Mouse (Mus musculus): ENCODE data around the gene Cux2. TPM values are rescaled to one million over a fixed set of nuclear protein-coding genes. Genes with fewer than 3 reads are reported as not detected.

Gene Cux2
- polyA plus RNA-seq, 1 experiment from 2014 or later: 17.4 TPM

DNA sequence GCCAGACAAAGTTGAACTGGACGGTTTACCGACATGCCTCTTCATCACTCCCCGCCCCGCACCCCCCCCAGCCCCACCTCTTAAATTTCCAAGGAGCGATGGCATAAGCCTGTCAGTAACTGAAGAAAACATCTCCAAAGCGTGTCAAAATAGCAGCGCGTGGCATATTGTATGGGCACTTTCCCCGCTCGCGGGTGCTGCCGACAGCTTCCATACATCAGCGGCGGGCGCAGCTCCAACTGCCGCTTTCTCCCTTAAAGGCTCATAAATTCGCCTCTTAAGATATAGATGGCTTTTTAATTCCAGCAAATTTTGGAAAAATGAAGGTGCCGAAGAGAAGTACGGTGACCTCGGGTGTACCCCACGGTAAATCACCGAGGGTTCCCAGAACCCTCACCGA is 124.6 kb downstream of the Cux2 start:
- no peaks in the 10 kb centered on the region for H3K9me3 ChIP-seq (ENCODE audit: control insufficient read depth, low read length)
- H3K36me3 ChIP-seq (ENCODE audit: control insufficient read depth, insufficient read depth, low read length): no peaks in the 10 kb centered on the region
- peak overlapping the region; percentile 40; the same call in 1 of the 2 replicates for H3K27ac ChIP-seq (ENCODE audit: low read depth, low read length)
- no peak for ATAC-seq (ENCODE audit: low FRiP score)
- peak; percentile 52 for DNase-seq (ENCODE audit: low spot score)
- peak overlapping the region; percentile 8; the same call in 1 of the 2 replicates for H3K4me3 ChIP-seq (ENCODE audit: low read depth, low read length)
- peaks cover 22% of the 10 kb centered on the region for H3K4me1 ChIP-seq (replicated peaks; ENCODE audit: control insufficient read depth, insufficient read depth, low read length)
- H3K4me2 ChIP-seq (replicated peaks; ENCODE audit: low read depth, low read length): peak overlapping the region; percentile 49
- peaks cover 10% of the 10 kb centered on the region for H3K27me3 ChIP-seq (ENCODE audit: control insufficient read depth, insufficient read depth, low read length)
- WGBS: 16% methylated on average over 23 of the region's 23 CpGs
- no peak overlapping the region for H3K9ac ChIP-seq (ENCODE audit: low read depth, low read length)

DNA sequence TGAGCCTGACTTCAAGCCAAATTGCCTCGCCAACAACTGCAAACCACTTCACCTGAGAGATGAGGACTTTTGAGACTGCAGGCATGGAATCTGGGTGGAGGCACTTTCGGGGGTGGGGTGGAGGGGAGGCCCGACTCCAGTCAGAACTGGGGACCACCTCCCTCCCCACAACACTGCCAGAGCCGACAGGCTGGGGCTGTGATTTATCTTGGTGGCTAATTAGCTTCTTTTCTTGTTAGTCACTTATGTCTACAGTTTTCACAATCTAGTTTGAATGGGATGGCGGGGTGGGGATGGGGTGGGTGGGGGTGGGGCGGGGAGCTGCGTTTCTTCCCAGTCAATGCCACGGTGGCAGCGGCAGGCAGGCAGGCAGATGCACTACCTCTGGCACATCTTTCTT is 125.5 kb downstream of the Cux2 start:
- H3K27ac ChIP-seq (ENCODE audit: low read depth, low read length): no peak overlapping the region
- no peak for DNase-seq (ENCODE audit: low spot score)
- peaks cover 10% of the 10 kb centered on the region for H3K27me3 ChIP-seq (ENCODE audit: control insufficient read depth, insufficient read depth, low read length)
- 12% methylated on average over 9 of the region's 9 CpGs for WGBS
- H3K9ac ChIP-seq (ENCODE audit: low read depth, low read length): no peak overlapping the region
- peaks cover 17% of the 10 kb centered on the region for H3K4me1 ChIP-seq (replicated peaks; ENCODE audit: control insufficient read depth, insufficient read depth, low read length)
- no peaks in the 10 kb centered on the region for H3K36me3 ChIP-seq (ENCODE audit: control insufficient read depth, insufficient read depth, low read length)
- H3K9me3 ChIP-seq (ENCODE audit: control insufficient read depth, low read length): no peaks in the 10 kb centered on the region
- H3K4me2 ChIP-seq (replicated peaks; ENCODE audit: low read depth, low read length): no peak overlapping the region
- no peak overlapping the region for H3K4me3 ChIP-seq (ENCODE audit: low read depth, low read length)
- ATAC-seq (ENCODE audit: low FRiP score): no peak

DNA sequence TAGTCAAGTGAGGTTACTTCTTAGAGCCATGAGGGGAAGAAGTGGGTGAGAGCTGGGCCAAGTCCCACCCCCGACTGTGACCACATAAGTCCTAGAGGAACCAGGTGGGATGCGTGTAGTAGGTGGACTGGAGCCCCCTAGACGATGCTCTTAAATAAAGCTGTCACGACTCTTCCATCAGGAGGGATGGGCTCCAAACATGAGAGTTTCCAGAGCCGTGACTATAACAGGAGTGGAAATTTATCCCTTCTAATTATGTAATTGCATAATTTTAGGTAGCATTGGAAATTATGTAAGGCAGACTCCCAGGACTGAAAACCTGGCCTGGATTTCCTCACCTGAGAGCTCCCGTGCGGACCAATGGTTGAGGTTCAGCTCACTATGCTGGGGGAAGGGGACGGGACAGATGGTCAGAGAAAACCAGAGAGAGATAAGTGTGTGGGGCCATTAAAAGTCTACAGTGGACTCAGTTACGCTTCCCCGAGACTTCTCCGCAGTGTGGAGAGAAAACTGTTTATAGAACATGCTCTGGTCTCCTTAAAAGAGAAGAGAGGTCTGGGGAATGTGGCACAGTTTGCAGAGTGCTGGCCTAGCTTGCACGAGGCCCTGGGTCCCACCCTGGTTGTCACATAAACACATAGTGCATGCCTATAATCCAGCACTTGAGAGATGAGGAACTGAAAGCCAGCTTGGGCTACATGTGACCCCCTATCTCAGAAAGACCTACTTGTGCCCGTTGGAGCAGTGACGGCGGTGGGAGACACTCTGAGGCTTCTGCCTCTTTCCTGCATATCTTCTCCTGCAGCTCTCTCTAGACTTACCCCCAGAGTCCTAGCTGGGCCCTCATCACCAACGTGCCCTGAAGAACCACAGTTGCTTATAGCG is 126.7 kb downstream of the Cux2 start:
- Histone ChIP-seq H3K36me3 (ENCODE audit: control insufficient read depth, insufficient read depth, low read length) (no peaks in the 10 kb centered on the region), H3K27ac (ENCODE audit: low read depth, low read length) (no peak overlapping the region), H3K4me3 (ENCODE audit: low read depth, low read length) (no peak overlapping the region), H3K27me3 (ENCODE audit: control insufficient read depth, insufficient read depth, low read length) (peaks cover 10% of the 10 kb centered on the region), H3K9me3 (ENCODE audit: control insufficient read depth, low read length) (no peaks in the 10 kb centered on the region), H3K4me2 (replicated peaks; ENCODE audit: low read depth, low read length) (no peak overlapping the region), H3K4me1 (replicated peaks; ENCODE audit: control insufficient read depth, insufficient read depth, low read length) (peaks cover 15% of the 10 kb centered on the region), H3K9ac (ENCODE audit: low read depth, low read length) (no peak overlapping the region)
- 82% methylated on average over 17 of the region's 17 CpGs for WGBS
- ATAC-seq (ENCODE audit: low FRiP score): no peak
- no peak for DNase-seq (ENCODE audit: low spot score)

DNA sequence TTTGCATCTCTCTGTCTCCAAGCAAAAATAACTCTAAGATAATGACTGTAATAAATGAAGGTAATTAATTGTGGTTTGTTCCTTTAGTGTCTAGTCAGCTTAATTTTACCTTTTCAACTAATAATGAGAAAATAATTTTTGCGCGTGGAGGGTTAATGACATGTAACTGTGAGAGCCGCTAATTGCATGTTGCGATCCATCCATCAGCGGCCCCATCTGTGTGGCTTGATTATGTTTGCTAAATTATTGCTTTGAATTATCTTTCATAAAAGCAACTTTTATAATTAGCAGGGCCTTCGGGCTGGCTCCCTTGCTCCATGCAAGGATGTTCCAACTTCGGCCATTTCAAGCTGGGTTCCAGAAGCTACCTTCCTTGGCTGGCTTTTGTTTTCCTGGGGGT is 130.7 kb downstream of the Cux2 start:
- no peaks in the 10 kb centered on the region for H3K9me3 ChIP-seq (ENCODE audit: control insufficient read depth, low read length)
- no peaks in the 10 kb centered on the region for H3K36me3 ChIP-seq (ENCODE audit: control insufficient read depth, insufficient read depth, low read length)
- no peak overlapping the region for H3K4me3 ChIP-seq (ENCODE audit: low read depth, low read length)
- peaks cover 7% of the 10 kb centered on the region for H3K27me3 ChIP-seq (ENCODE audit: control insufficient read depth, insufficient read depth, low read length)
- ATAC-seq (ENCODE audit: low FRiP score): no peak
- no peak overlapping the region for H3K27ac ChIP-seq (ENCODE audit: low read depth, low read length)
- 90% methylated on average over 7 of the region's 7 CpGs for WGBS
- no peak overlapping the region for H3K9ac ChIP-seq (ENCODE audit: low read depth, low read length)
- no peak for DNase-seq (ENCODE audit: low spot score)
- peaks cover under 1% of the 10 kb centered on the region for H3K4me1 ChIP-seq (replicated peaks; ENCODE audit: control insufficient read depth, insufficient read depth, low read length)
- H3K4me2 ChIP-seq (replicated peaks; ENCODE audit: low read depth, low read length): no peak overlapping the region

DNA sequence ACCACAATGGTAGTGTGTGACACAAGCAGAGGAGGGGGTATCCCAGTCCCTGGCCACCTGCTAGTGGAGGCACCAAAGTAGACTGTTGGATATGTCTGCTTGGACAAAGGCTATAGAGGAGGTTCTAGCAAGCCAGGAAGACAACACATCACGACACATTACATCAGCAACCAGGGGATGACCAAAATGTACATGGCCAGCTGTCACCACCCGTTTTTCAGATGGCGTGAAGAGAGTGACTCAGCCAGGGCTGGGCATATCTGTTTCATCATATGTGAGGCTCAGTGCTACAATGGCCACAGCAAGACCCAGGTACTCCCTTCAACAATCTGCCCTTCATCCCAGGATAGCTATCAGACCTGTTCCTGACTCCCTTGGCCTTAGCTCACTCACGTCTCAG is 133.1 kb downstream of the Cux2 start:
- Histone ChIP-seq H3K4me3 (ENCODE audit: low read depth, low read length) (no peak overlapping the region), H3K9ac (ENCODE audit: low read depth, low read length) (no peak overlapping the region), H3K9me3 (ENCODE audit: control insufficient read depth, low read length) (no peaks in the 10 kb centered on the region), H3K4me1 (replicated peaks; ENCODE audit: control insufficient read depth, insufficient read depth, low read length) (no peaks in the 10 kb centered on the region), H3K27me3 (ENCODE audit: control insufficient read depth, insufficient read depth, low read length) (no peaks in the 10 kb centered on the region; the same call in 1 of the 2 replicates), H3K4me2 (replicated peaks; ENCODE audit: low read depth, low read length) (no peak overlapping the region), H3K27ac (ENCODE audit: low read depth, low read length) (no peak overlapping the region), H3K36me3 (ENCODE audit: control insufficient read depth, insufficient read depth, low read length) (no peaks in the 10 kb centered on the region)
- ATAC-seq (ENCODE audit: low FRiP score): no peak
- 89% methylated on average over 4 of the region's 4 CpGs for WGBS
- no peak for DNase-seq (ENCODE audit: low spot score)

DNA sequence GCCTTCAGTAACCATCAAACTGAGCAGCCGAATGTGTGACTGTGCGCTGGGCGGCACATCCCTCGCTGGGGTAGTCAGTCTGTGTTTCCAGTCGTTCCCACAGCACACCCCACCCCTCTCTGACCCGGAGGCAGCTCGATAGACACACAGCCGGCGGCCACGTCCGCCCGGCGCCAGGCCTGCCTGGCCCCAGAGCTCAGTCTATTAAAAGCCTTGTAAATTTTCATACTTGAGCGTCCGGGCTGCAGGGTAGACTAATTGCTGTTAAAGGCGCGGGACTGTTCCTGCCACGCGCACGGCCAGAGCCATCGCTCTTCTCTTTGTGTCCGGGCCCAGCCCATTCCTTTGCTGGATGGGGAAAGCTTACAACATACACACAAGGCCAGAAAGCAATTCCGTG is 135.9 kb downstream of the Cux2 start:
- H3K27me3 ChIP-seq (ENCODE audit: control insufficient read depth, insufficient read depth, low read length): no peaks in the 10 kb centered on the region; the same call in 1 of the 2 replicates
- H3K9ac ChIP-seq (ENCODE audit: low read depth, low read length): no peak overlapping the region
- 38% methylated on average over 23 of the region's 23 CpGs for WGBS
- H3K27ac ChIP-seq (ENCODE audit: low read depth, low read length): peak overlapping the region; percentile 62; the same call in 1 of the 2 replicates
- H3K4me3 ChIP-seq (ENCODE audit: low read depth, low read length): no peak overlapping the region
- H3K36me3 ChIP-seq (ENCODE audit: control insufficient read depth, insufficient read depth, low read length): no peaks in the 10 kb centered on the region
- H3K9me3 ChIP-seq (ENCODE audit: control insufficient read depth, low read length): no peaks in the 10 kb centered on the region
- DNase-seq (ENCODE audit: low spot score) (peak; percentile 50), ATAC-seq (ENCODE audit: low FRiP score) (peak; percentile 38; the same call in 1 of the 2 replicates)
- no peak overlapping the region for H3K4me2 ChIP-seq (replicated peaks; ENCODE audit: low read depth, low read length)
- no peaks in the 10 kb centered on the region for H3K4me1 ChIP-seq (replicated peaks; ENCODE audit: control insufficient read depth, insufficient read depth, low read length)

DNA sequence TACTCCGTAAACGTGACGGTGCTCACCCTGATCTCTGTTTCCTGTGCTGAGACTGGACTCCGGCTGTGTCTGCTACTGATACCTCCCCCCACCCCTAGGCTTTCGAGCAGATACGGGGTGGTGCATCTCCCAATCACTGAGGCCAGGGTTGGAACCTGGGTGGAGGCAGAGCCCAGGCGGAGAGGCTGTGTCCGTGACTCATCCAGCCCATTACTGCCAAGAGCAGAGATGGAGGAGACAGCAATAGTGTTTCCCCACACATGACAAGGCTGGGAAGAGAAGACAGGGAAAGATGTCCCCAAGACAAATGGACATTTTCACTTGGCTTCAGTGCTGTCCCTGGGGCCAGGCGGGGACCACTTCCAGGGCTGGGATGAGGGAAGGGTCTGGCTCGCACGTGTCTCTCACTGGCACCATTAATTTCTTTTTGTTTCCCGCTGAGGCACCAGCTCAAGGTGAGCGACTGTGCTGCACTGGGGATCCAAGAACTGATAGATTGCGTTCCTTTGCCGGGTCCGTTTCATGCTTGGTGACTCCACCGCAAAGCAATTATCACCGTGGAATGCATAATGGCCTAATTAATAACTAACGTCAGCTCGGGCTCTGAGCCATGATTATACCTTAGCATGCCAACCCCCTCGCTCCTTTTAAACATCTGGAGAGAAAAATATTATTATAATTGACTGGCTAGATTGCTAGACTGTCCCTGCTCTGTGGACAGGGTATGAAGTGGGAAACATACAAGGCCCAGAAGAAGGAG is 140.5 kb downstream of the Cux2 start:
- H3K27ac ChIP-seq (ENCODE audit: low read depth, low read length): no peak overlapping the region
- H3K4me3 ChIP-seq (ENCODE audit: low read depth, low read length): no peak overlapping the region
- no peaks in the 10 kb centered on the region for H3K36me3 ChIP-seq (ENCODE audit: control insufficient read depth, insufficient read depth, low read length)
- no peak overlapping the region for H3K4me2 ChIP-seq (replicated peaks; ENCODE audit: low read depth, low read length)
- H3K4me1 ChIP-seq (replicated peaks; ENCODE audit: control insufficient read depth, insufficient read depth, low read length): no peaks in the 10 kb centered on the region
- WGBS: 83% methylated on average over 21 of the region's 21 CpGs
- H3K9me3 ChIP-seq (ENCODE audit: control insufficient read depth, low read length): no peaks in the 10 kb centered on the region
- H3K9ac ChIP-seq (ENCODE audit: low read depth, low read length): no peak overlapping the region
- no peak for ATAC-seq (ENCODE audit: low FRiP score)
- DNase-seq (ENCODE audit: low spot score): no peak
- H3K27me3 ChIP-seq (ENCODE audit: control insufficient read depth, insufficient read depth, low read length): no peaks in the 10 kb centered on the region

DNA sequence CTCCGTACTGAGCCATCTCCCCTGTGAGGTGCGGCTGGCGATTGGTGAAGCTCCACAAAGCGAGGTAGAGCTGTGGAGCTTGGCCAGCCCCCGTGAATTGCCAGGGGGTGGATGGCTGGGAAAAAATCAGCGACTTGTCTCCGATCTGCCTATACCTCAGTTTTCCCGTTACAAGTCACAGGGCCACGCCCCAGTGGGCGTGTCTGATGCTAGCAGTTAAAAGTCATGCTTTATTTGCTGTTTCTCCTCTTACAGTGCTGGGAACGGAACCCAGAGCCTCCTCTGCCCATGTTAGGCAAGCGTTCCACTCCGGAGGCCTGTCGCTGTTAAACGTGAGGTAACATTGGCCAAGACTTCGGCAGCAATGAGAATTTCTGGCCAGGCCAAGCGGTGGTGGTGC is 144.2 kb downstream of the Cux2 start:
- Histone ChIP-seq H3K4me2 (replicated peaks; ENCODE audit: low read depth, low read length) (no peak overlapping the region), H3K27me3 (ENCODE audit: control insufficient read depth, insufficient read depth, low read length) (no peaks in the 10 kb centered on the region), H3K4me3 (ENCODE audit: low read depth, low read length) (no peak overlapping the region), H3K9ac (ENCODE audit: low read depth, low read length) (no peak overlapping the region), H3K9me3 (ENCODE audit: control insufficient read depth, low read length) (no peaks in the 10 kb centered on the region), H3K4me1 (replicated peaks; ENCODE audit: control insufficient read depth, insufficient read depth, low read length) (peaks cover 4% of the 10 kb centered on the region; the same call in 1 of the 2 replicates), H3K27ac (ENCODE audit: low read depth, low read length) (no peak overlapping the region), H3K36me3 (ENCODE audit: control insufficient read depth, insufficient read depth, low read length) (no peaks in the 10 kb centered on the region)
- ATAC-seq (ENCODE audit: low FRiP score) (no peak), DNase-seq (ENCODE audit: low spot score) (no peak)
- 79% methylated on average over 17 of the region's 17 CpGs for WGBS

All from hindbrain, embryonic 11.5 days (tissue).